Mouse (Mus musculus): Measurements from ENCODE around the gene Rere.
A peak's percentile ranks its signal among the peaks of the same experiment; 100 is the strongest.
"Not testable (repeated sequence)": the region's sequence is repeated elsewhere in the genome, so short reads cannot be mapped to it uniquely, and the experiment has no call there.

Rere gene

GRCm38 (mm10) chr4:150520069-150520468, 238.6 kb downstream of the Rere start:
- no peak for DNase-seq

GRCm38 (mm10) chr4:150522425-150522824, 241.0 kb downstream of the Rere start:
- no peak for DNase-seq

GRCm38 (mm10) chr4:150523351-150523750, 241.9 kb downstream of the Rere start:
- no peak for DNase-seq

- DNase-seq, result no peak
Observed at GRCm38 (mm10) chr4:150526269-150526668, 244.8 kb downstream of the Rere start.

- no peak for DNase-seq
Observed at GRCm38 (mm10) chr4:150528426-150528825, 247.0 kb downstream of the Rere start.

GRCm38 (mm10) chr4:150528846-150529245, 247.4 kb downstream of the Rere start:
- DNase-seq, result no peak

DNA sequence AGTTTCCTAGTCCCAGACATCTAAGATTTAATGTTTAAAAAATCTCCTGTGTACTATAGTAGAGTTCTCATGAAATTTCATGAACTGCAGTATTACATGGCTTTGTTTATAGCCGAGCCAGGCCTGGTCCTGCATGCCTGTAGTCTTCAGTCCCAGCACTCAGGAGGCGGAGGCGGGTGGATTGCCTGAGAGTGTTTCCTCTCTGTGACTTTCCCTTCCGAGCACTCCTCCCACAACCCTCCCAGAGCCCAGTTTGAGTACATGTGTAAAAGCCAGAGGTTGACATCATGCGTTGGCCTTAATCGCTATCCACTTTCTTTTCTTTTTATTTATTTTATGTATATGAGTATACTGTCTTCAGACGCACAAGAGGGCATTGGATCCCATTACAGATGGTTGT, 250.4 kb downstream of the Rere start:
- DNase-seq, result no peak

- no peak for DNase-seq
Observed at GRCm38 (mm10) chr4:150536821-150537510, 255.5 kb downstream of the Rere start.

- DNase-seq, result no peak
Observed at GRCm38 (mm10) chr4:150539846-150540245, 258.4 kb downstream of the Rere start.

- DNase-seq, result no peak
Observed at GRCm38 (mm10) chr4:150540392-150541094, 259.1 kb downstream of the Rere start.

DNA sequence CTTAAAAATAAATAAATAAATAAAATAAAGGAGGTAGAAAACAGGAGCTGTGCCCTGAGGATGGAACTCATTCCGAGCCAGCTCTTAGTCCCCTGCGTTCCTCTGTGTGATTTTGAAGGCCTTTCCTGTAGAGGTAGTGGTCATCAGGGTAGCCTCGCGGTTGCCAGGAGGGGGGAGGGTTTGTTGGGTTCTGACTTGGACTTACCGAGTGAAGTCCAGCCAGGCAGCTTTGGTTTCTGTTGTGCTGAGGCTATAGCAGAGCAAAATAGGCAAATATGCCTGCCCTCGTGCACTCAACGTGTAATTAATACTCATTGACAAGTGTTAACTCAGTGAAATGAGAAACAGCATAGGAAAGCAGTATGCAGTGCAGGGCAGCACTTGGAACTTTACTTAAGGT, 262.8 kb downstream of the Rere start:
- no peak for DNase-seq

DNA sequence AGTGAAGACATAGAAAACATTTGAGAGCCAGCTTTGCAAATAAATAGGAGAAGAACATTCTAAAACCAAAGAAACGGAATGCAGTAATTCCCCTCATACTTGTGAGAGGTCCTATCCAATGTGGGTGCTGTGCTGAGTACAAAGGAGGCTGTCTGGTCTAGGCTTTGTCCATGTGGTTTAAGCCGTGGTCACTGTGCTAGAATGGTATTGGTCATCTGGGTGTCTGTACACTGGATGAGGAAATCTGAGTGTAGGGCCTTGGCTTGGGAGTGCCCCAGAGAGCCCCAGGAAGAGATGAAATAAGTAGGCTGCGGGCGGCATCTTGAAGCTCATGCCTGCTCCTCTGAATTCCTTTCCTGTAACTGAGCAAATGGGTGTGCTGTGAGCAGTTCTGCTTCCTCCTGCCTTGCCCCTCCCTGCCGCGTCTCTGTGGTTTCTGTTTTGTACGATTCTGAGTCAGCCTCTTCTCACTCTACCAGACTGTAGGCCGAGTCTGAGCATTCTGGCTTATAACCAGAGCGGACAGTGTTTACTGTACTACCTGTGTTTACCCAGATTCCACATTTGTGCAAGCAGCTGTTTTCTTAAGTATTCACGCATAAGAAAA, 263.3 kb downstream of the Rere start:
- DNase-seq, result no peak

GRCm38 (mm10) chr4:150545775-150546174, 264.3 kb downstream of the Rere start:
- no peak for DNase-seq

GRCm38 (mm10) chr4:150546296-150546695, 264.9 kb downstream of the Rere start:
- not testable (repeated sequence) for DNase-seq

- DNase-seq, result no peak
Observed at GRCm38 (mm10) chr4:150549393-150549792, 267.9 kb downstream of the Rere start.

GRCm38 (mm10) chr4:150549989-150550716, 268.7 kb downstream of the Rere start:
- no peak for DNase-seq

GRCm38 (mm10) chr4:150551390-150551789, 269.9 kb downstream of the Rere start:
- no peak for DNase-seq

DNA sequence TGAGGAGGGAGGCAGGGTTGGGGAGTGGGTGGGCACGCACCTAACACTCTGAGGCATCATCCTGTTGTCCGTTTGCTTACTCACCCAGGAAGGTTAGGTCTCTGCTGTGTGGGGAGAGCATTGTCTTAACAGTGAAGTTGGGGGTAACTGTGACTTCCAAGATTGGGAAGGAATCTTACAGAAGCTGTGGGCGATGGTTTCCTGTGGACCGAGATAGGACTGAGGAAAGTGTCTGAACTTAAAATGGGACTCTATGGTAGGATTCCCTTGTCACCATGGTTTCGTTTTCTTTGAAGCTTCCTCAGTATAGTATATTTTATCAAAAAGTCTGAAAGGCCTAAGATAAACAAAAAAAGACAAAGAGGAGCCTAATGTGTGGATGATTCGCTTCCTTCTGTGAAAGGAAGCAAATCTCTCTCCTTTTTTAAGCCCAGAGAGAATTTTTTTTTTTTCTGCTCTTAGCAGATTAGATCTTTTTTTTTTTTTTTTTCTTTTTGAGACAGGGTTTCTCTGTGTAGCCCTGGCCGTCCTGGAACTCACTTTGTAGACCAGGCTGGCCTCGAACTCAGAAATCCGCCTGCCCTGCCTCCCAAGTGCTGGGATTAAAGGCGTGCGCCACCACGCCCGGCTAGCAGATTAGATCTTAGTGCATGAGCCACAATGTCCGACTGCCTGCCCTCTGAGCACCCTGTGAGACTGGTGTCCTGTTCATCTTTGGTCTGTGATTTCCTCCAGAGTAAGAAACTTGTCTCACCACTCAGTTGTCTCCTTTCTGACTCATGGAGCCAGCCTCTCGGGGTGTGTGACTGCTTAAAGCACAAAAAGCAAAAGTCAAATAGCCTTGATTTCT, 271.5 kb downstream of the Rere start:
- DNase-seq, result no peak

GRCm38 (mm10) chr4:150555783-150556182, 274.3 kb downstream of the Rere start:
- no peak for DNase-seq

DNA sequence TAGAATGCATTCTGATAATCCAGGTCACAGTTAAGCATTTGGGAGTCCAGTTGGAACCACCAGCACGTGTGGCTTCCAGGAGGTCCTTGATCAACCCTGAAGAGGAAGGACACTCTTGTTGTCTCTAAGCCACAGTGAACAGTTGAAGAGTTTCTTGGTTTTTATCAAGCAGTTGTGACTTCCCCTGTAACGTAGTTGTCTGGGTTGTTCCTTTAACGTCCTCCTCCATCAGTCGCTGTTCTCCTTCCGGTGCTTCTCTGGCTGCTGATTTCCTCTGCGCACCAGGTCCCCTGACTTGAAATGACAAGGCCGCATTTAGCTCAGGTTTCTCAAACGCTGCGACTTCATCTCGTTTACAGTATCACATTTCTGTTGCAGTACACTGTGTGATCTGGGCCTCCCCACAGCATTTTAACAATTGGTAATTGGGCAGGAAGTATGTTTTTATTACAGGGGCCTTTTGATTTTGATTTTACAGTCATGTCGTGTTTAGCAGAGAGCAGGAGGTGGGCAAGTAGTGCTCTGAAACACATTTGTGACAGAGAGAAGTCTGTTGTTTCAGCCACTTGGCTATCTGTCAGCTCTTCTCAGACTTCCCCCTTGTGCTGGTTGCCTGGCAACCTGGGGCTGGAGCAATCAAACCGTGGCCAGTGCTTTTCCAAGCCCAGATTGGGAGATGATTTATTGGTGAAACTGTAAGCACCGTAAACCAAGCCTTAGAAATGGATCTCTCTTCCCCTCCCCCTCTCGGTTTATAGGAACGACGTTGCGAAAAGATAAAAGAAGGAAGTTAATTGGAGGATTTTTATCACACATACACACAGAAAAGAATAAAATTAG, 275.2 kb downstream of the Rere start:
- DNase-seq, result peak; percentile 61

GRCm38 (mm10) chr4:150557289-150557688, 275.8 kb downstream of the Rere start:
- not testable (repeated sequence) for DNase-seq
